In the genomic region with DNA sequence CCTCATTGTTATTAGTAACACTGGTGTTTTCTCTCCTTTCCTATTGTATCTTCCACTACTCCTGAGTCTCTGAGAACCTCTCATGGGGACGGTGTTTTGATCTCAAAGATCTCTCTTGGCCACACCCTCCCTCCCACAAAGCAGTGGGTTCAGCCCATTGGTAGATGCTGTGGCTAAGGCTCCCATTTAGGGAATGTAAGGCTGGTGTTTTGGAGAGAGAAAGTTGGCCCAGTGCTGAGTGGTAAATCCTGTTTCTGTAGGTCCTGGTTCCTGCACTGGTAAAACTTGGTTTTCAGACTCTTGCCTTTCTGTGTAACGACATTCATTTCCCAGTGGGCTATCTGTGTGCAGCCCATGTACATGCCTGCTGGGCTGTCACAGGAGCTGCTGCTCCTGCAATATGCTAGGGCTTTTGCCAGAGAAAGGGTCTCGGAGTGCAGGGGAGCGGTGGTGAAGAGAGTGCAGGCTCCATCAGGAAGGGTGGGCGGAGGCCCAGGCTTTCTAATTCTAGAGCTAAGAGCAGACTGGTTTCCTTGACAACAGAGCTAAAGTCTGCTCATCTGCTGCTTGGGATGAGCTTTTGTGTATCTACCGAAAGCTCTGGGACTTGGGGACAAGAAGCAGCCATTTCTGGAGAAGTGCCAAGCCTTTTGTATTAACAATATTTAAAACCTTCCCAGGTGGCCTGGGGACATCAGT, we compare ENCODE assay signal across 10 mouse cellular contexts. TPM values are rescaled to one million over a fixed set of nuclear protein-coding genes. Genes with fewer than 3 reads are reported as not detected.
A peak's percentile ranks its signal among the peaks of the same experiment; 100 is the strongest.
DNase-seq lines count a peak whose midpoint lies in the region; ATAC-seq lines count a peak whose summit lies in the region.
"Had no signal": no experiment of that assay in that cellular context is flagged by ENCODE, and none has a peak within 500 bp of the region (broad histone marks: within the 10 kb centered on the region; RNA-seq: fewer than 3 reads in every experiment).

No protein-coding gene starts in this region.

- H3K4me3 ChIP-seq in forebrain, embryonic 11.5 days (ENCODE audit: low read depth, low read length), result no peak overlapping the region
- no peak overlapping the region for H3K4me3 ChIP-seq in midbrain, embryonic 11.5 days (ENCODE audit: low read depth, low read length)

- H3K27me3 ChIP-seq in forebrain, embryonic 11.5 days (ENCODE audit: control insufficient read depth, insufficient read depth, low read length), result no peaks in the 10 kb centered on the region
- H3K27me3 ChIP-seq in midbrain, embryonic 11.5 days (ENCODE audit: control insufficient read depth, insufficient read depth, low read length), result no peaks in the 10 kb centered on the region; the same call in 1 of the 2 replicates

- H3K4me1 ChIP-seq in forebrain, embryonic 11.5 days (replicated peaks; ENCODE audit: control insufficient read depth, insufficient read depth, low read length), result peaks cover 21% of the 10 kb centered on the region
- peaks cover 56% of the 10 kb centered on the region for H3K4me1 ChIP-seq in midbrain, embryonic 11.5 days (ENCODE audit: control insufficient read depth, insufficient read depth, low read length)

- no peak overlapping the region for H3K4me2 ChIP-seq in forebrain, embryonic 11.5 days (ENCODE audit: low read depth, low read length, severe bottlenecking)
- no peak overlapping the region for H3K4me2 ChIP-seq in midbrain, embryonic 11.5 days

- no peaks in the 10 kb centered on the region for H3K9me3 ChIP-seq in forebrain, embryonic 11.5 days (ENCODE audit: control insufficient read depth, low read length)
- no peaks in the 10 kb centered on the region for H3K9me3 ChIP-seq in midbrain, embryonic 11.5 days (ENCODE audit: control insufficient read depth, low read length)

- peak; percentile 30 for DNase-seq in R1 (ENCODE audit: low read depth, low spot score)
- DNase-seq in forebrain, embryonic 11.5 days (ENCODE audit: low spot score), result no peak
- peak; percentile 86 for DNase-seq in layer of hippocampus, adult 11-12 months (ENCODE audit: low spot score)
- DNase-seq in midbrain, embryonic 11.5 days (ENCODE audit: low spot score, missing footprints), result peak; percentile 89
- DNase-seq in thymus, postnatal 36 days, result no peak
- no peak for DNase-seq in kidney, adult 8-10 months
- no peak for DNase-seq in c-Kit-positive CD71-positive TER-119-positive erythroid progenitor cells, embryonic 14.5 days (ENCODE audit: low spot score)
- DNase-seq: kidney, adult 11 months had no signal

- H3K36me3 ChIP-seq in forebrain, embryonic 11.5 days (ENCODE audit: control insufficient read depth, insufficient read depth, low read length), result no peaks in the 10 kb centered on the region
- H3K36me3 ChIP-seq in midbrain, embryonic 11.5 days (ENCODE audit: control insufficient read depth, insufficient read depth, low read length), result no peaks in the 10 kb centered on the region

- 34% methylated on average over 6 of the region's 6 CpGs for WGBS in forebrain, embryonic 11.5 days
- WGBS in midbrain, embryonic 11.5 days, result 19% methylated on average over 6 of the region's 6 CpGs

- peak overlapping the region; percentile 16; the same call in 1 of the 2 replicates for H3K9ac ChIP-seq in forebrain, embryonic 11.5 days (ENCODE audit: low read length)
- H3K9ac ChIP-seq in midbrain, embryonic 11.5 days (ENCODE audit: low read length), result no peak overlapping the region

- peak; percentile 60 for ATAC-seq in forebrain, embryonic 11.5 days (replicated peaks; ENCODE audit: low FRiP score)
- peak; percentile 78 for ATAC-seq in midbrain, embryonic 11.5 days (ENCODE audit: low FRiP score)
- no peak for ATAC-seq in megakaryocyte progenitor cell, adult 5-6 weeks (replicated peaks; ENCODE audit: poor library complexity)

- peak overlapping the region; percentile 72 for H3K27ac ChIP-seq in forebrain, embryonic 11.5 days (ENCODE audit: low read depth, low read length)
- peak overlapping the region; percentile 77 for H3K27ac ChIP-seq in midbrain, embryonic 11.5 days (ENCODE audit: low read depth, low read length)

RNA-seq across cellular contexts. Expression of gene Add2, which starts 36.0 kb away (rescaled TPM):
- 61.0 and 68.3 TPM in 2 replicates for polyA plus RNA-seq in forebrain, embryonic 11.5 days (2014; fragmentation: Nextera tagmentation; extraction: Ambion mirVana)
- 57.8 and 64.5 TPM in 2 replicates for polyA plus RNA-seq in midbrain, embryonic 11.5 days (2014; fragmentation: Nextera tagmentation; extraction: Ambion mirVana)
- 2.5 and 4.6 TPM in 2 replicates for total RNA-seq in megakaryocyte progenitor cell, adult 5-6 weeks (2015)
- total RNA-seq in megakaryocyte progenitor cell, adult 5-6 weeks (2017), result 6.7 and 8.0 TPM in 2 replicates

RNA-seq across cellular contexts. Expression of gene Figla, which starts 48.5 kb away (rescaled TPM):
- not detected in 2 replicates for polyA plus RNA-seq in forebrain, embryonic 11.5 days (2014; fragmentation: Nextera tagmentation; extraction: Ambion mirVana)
- not detected in 2 replicates for polyA plus RNA-seq in midbrain, embryonic 11.5 days (2014; fragmentation: Nextera tagmentation; extraction: Ambion mirVana)
- not detected in 2 replicates for total RNA-seq in megakaryocyte progenitor cell, adult 5-6 weeks (2015)
- not detected in 2 replicates for total RNA-seq in megakaryocyte progenitor cell, adult 5-6 weeks (2017)
- polyA plus RNA-seq: stomach, embryonic 14.5 days had no signal

Comparison
In these comparisons a context has a peak if more than half of its experiments do, and no peak if none do; other contexts are left out.
1. DNase-seq: peak in R1 (single experiment), layer of hippocampus, adult 11-12 months (single experiment) and midbrain, embryonic 11.5 days (single experiment); none in forebrain, embryonic 11.5 days (single experiment), thymus, postnatal 36 days (0 of 2), kidney, adult 8-10 months (0 of 2) and c-Kit-positive CD71-positive TER-119-positive erythroid progenitor cells, embryonic 14.5 days (single experiment).